Mouse (Mus musculus) intestine, embryonic 16.5 days (tissue): ENCODE measurements around the gene Cldn9. TPM values are rescaled to one million over a fixed set of nuclear protein-coding genes. Genes with fewer than 3 reads are reported as not detected.

Experiments
- ATAC-seq: fragments of 200-750 bp; cut with Nextera tagmentation; 2 replicates; pipeline ENCODE4 v1.8.0; 2017; ENCODE audit warnings: moderate TSS enrichment, moderate library complexity
- H3K27ac ChIP-seq: fragments of 300-500 bp; sonication (generic); 2 replicates; pipeline ENCODE4 v1.5.1; 2014; ENCODE audit warnings: mild to moderate bottlenecking, low read length
- H3K27me3 ChIP-seq: fragments of 300-500 bp; sonication (generic); replicated peaks from 2 replicates; pipeline ENCODE4 v1.6.1; 2014; ENCODE audit warnings: low read length, control low read depth, mixed read lengths; ENCODE audit not compliant: control insufficient read depth, insufficient read depth
- H3K36me3 ChIP-seq: fragments of 300-500 bp; sonication (generic); 2 replicates; pipeline ENCODE4 v1.6.1; 2014; ENCODE audit warnings: low read length, control low read depth; ENCODE audit not compliant: control insufficient read depth, insufficient read depth
- H3K4me1 ChIP-seq: fragments of 300-500 bp; sonication (generic); 2 replicates; pipeline ENCODE4 v1.6.1; 2014; ENCODE audit warnings: low read length, control low read depth, mixed read lengths; ENCODE audit not compliant: control insufficient read depth, insufficient read depth
- H3K4me2 ChIP-seq: fragments of 300-500 bp; sonication (generic); 2 replicates; pipeline ENCODE4 v1.6.1; 2014; ENCODE audit warnings: low read depth, low read length, control low read depth
- H3K4me3 ChIP-seq: fragments of 300-500 bp; sonication (generic); 2 replicates; pipeline ENCODE4 v1.5.1; 2014; ENCODE audit warnings: mild to moderate bottlenecking, low read length
- H3K9ac ChIP-seq: fragments of 300-500 bp; sonication (generic); 2 replicates; pipeline ENCODE4 v1.6.1; 2014; ENCODE audit warnings: low read depth, low read length
- H3K9me3 ChIP-seq: fragments of 300-500 bp; sonication (generic); 2 replicates; pipeline ENCODE4 v1.6.1; 2016; ENCODE audit warnings: low read length, control low read depth; ENCODE audit not compliant: control insufficient read depth
- WGBS: fragments of 180-500 bp; shearing (Covaris S2); extraction: QIAGEN DNeasy Blood & Tissue Kit; methylation state at CpG from one replicate; pipeline ENCODE4 v1.1.7; 2014; 5-methylcytosine and 5-hydroxymethylcytosine counted together
- polyA plus RNA-seq: library from polyadenylated mRNA; unstranded; fragments of >200 nt; fragmentation: Nextera tagmentation; extraction: Ambion mirVana; gene quantifications from 2 replicates; pipeline ENCODE4 v1.2.1, GENCODE M21; 2015

Gene Cldn9
- 1.8 and 1.9 TPM in 2 replicates for polyA plus RNA-seq

DNA sequence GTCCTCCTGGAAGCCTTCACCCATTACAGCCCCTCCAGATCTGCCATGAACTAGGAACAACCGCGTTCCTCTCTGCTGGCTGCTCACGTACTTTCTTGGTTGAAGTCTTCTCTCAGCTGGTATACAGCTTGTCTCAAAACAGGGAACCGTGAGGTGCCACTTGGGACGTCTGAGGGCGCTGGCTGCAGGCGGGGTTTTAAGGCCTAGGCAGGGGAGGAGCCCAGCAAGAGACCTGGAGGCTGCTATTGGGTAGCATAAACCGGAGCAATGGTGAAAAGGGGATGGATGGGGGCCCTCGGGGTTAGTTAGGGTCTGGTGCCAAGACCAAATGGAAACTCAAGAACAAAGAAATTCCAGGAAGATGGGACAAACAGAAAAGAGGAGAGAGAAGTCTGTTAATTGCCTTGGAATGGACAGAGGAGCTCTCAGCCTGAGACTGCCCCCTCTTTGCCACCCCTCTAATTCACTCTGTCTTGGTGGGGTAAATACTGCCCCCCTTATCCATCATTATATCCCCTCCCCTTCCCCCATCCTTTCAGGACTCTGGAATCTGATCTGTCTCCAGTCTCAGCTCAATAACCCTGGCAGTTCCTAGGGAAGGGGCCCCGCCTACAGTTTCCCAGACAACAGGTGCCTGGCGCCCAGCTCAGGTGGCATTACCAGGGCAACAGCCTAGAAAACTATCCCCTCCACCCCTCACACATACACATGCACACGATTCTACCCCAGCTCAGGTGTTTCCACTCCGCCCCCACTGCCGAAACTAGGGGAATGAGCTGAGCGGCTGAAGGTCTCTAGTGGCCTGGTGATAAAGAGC, at the start of gene Cldn9:
Cldn9 (minus strand) TSS at position 171 of the 817 bp plus-strand sequence.
- ATAC-seq: peak; percentile 11; the same call in 1 of the 2 replicates
- H3K4me3 ChIP-seq: no peak within 1 kb of the TSS
- H3K9me3 ChIP-seq: no peaks in the 10 kb centered on the region
- peaks cover 24% of the 10 kb centered on the region for H3K4me1 ChIP-seq
- no peak within 1 kb of the TSS for H3K9ac ChIP-seq
- WGBS: 22% methylated on average over 15 of the region's 15 CpGs
- H3K4me2 ChIP-seq: no peak within 1 kb of the TSS
- H3K27ac ChIP-seq: no peak within 1 kb of the TSS
- H3K27me3 ChIP-seq: peaks cover 25% of the 10 kb centered on the region; the same call in 1 of the 2 replicates
- H3K36me3 ChIP-seq: no peaks in the 10 kb centered on the region

GRCm38 (mm10) chr17:23730441-23730840, 46.6 kb upstream of the Cldn9 start:
- no peak for ATAC-seq
- Histone ChIP-seq H3K4me1 (peaks cover 8% of the 10 kb centered on the region), H3K4me2 (no peak overlapping the region), H3K27ac (no peak overlapping the region), H3K27me3 (no peaks in the 10 kb centered on the region), H3K36me3 (no peaks in the 10 kb centered on the region), H3K9me3 (no peaks in the 10 kb centered on the region), H3K4me3 (no peak overlapping the region), H3K9ac (no peak overlapping the region)
- WGBS: 73% methylated on average over 1 of the region's 1 CpGs

DNA sequence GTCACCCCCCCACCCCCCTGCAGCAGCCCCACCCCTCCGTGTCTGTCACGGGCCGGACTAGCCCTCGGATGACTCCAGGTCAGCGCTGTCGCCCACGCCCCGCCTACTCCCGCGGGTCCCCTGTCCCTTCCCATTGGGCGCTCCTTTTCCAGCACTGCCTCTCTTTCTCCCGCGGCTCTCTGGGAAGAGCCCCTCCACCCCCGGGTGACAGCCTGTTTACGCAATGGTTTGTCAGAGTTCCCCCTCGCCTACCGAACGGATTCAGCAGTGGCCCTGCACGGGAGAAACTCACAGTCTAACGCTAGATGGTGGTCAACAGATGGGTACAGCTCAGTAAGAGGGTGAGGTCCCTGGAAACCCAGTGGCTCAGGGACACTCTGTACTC, 42.9 kb upstream of the Cldn9 start:
- Histone ChIP-seq H3K27me3 (no peaks in the 10 kb centered on the region), H3K9ac (peak overlapping the region; percentile 83), H3K4me1 (peaks cover 10% of the 10 kb centered on the region), H3K9me3 (no peaks in the 10 kb centered on the region), H3K27ac (peak overlapping the region; percentile 88), H3K4me3 (peak overlapping the region; percentile 83), H3K4me2 (peak overlapping the region; percentile 70), H3K36me3 (no peaks in the 10 kb centered on the region)
- peak; percentile 90 for ATAC-seq
- WGBS: 1% methylated on average over 18 of the region's 20 CpGs

DNA sequence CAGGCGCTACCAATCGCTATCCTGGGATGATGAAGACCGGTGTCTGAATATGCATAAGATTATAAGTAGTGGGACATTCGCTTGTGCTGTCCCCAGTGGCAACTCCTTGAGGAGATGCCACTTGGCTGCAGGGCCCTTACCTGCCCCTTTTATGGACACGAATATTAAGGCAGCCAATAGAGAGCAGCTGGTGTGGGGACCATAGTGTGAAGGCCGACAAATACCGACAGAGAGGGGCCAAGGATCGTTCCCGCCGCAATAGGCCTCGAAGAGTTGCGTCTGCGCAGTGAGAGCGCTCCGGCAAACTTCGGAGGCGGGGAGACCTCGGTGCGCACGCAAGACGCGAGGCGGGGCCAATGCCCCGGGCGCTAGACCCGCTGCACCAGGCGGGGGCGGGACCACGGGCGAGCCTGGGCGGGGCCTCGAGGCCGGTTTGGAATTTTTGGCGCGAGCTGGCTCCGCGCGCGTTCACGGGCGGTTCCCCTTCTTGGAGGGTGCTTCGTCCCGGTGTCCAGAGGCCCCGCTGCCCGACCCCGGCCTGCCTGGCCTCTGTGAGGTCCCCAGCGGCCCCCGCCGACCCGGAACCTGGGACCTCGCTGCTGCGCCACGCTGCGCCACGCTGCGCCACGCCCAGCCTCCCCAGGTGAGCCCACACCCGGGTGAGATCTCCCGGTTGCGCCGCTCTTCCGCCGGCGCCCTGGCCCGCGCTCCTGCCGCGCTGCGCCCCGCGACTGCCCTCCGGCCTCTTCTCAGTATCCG, 42.4 kb upstream of the Cldn9 start, which contains the start of gene Pkmyt1:
Pkmyt1 (plus strand) TSS at position 338 of the 759 bp plus-strand sequence.
- peak within 1 kb of the TSS; percentile 88 for H3K27ac ChIP-seq
- 1% methylated on average over 73 of the region's 73 CpGs for WGBS

DNA sequence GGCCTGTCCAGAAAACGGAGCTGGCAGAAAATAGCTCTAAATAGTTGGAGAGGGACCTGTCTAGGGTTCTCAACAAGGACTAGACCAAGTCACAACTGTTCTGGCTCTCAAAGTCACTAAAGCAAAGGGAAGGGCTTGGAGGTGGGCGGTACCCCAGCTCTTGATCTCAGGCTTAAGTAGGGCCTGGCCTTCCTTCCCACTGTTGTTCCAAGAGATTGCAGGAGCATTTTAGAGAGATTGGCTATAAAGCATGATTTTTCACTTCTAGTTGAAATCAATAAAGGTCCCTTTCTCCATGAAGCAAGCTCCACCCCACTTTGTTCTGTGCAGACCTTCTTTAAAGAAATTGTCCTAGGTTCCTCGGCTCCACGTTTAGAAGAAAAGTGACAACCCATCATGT, 41.7 kb upstream of the Cldn9 start:
- 55% methylated on average over 4 of the region's 4 CpGs for WGBS
- peak overlapping the region; percentile 83 for H3K4me3 ChIP-seq
- no peak for ATAC-seq
- H3K27me3 ChIP-seq: no peaks in the 10 kb centered on the region
- H3K4me2 ChIP-seq: peak overlapping the region; percentile 70
- H3K9me3 ChIP-seq: no peaks in the 10 kb centered on the region
- H3K4me1 ChIP-seq: peaks cover 17% of the 10 kb centered on the region
- H3K9ac ChIP-seq: peak overlapping the region; percentile 69
- H3K36me3 ChIP-seq: no peaks in the 10 kb centered on the region
- peak overlapping the region; percentile 69 for H3K27ac ChIP-seq

More for the DNA sequence above, 42.4 kb upstream of the Cldn9 start, which contains the start of gene Pkmyt1:
- Histone ChIP-seq H3K4me3 (peak within 1 kb of the TSS; percentile 83), H3K36me3 (no peaks in the 10 kb centered on the region), H3K27me3 (no peaks in the 10 kb centered on the region), H3K4me2 (peak within 1 kb of the TSS; percentile 70), H3K4me1 (peaks cover 16% of the 10 kb centered on the region), H3K9me3 (no peaks in the 10 kb centered on the region), H3K9ac (peak within 1 kb of the TSS; percentile 83)
- ATAC-seq: peak; percentile 94

DNA sequence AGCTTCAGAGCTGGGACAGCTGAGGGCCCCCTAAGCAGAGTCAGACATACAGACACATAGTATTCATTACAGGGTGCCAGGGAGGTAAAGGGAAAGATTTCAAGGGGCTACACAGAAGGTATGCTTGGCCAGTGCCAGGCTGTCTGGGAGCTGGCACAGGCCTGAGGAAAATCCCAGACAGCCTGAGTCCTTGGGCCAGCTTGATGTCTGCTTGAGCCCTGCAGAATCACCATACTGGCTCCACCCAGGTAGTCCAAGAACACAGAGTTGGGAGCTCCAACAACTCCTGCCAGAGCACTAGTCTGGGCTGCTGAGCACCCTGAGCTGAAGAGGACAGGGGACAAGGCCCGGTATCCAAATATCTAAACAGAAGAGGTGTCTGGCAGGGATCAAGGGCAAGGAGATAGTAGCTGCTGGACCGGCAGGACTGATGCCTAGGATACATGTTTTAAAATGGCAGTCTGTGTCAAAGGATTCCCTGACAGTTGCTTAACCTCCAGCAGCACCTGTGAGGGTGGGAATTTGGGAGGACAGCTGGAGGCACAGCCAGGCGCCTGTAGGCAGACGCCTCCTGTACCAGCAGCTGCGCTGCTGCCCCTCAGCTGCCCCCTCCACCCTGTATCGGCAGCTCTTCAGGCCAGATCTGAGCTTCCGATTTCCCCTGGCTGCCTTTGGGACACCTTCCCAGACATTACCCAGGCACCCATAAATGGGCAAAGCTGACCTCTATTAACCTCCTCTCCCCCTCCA, 38.7 kb upstream of the Cldn9 start, which contains the start of gene 1520401A03Rik:
1520401A03Rik (minus strand) TSS at position 408 of the 750 bp plus-strand sequence.
- Histone ChIP-seq H3K4me2 (no peak within 1 kb of the TSS), H3K27me3 (no peaks in the 10 kb centered on the region), H3K4me1 (peaks cover 17% of the 10 kb centered on the region), H3K4me3 (no peak within 1 kb of the TSS), H3K9me3 (no peaks in the 10 kb centered on the region), H3K27ac (no peak within 1 kb of the TSS), H3K36me3 (no peaks in the 10 kb centered on the region), H3K9ac (no peak within 1 kb of the TSS)
- WGBS: 62% methylated on average over 7 of the region's 7 CpGs
- no peak for ATAC-seq

DNA sequence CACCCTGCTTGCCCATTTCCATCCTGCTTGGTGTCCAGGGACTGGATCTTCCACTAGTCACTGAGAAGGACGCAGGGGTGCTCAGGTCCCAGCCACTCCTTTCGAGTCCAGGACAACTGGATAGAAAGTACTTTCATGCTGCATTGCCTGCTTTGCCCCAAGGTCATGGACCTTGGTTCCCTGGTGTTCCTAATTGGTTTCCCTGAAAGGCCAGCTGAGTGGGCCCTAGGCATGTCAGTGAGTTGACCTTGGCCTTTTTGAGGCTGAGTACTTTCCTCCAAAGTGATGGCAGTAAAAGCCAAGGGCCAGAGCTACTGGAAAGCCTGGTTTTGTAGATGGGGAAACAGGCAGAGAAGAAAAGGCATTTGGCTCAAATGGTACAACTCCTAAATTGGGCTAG, 38.1 kb upstream of the Cldn9 start:
- WGBS: 74% methylated on average over 2 of the region's 2 CpGs
- no peak for ATAC-seq

DNA sequence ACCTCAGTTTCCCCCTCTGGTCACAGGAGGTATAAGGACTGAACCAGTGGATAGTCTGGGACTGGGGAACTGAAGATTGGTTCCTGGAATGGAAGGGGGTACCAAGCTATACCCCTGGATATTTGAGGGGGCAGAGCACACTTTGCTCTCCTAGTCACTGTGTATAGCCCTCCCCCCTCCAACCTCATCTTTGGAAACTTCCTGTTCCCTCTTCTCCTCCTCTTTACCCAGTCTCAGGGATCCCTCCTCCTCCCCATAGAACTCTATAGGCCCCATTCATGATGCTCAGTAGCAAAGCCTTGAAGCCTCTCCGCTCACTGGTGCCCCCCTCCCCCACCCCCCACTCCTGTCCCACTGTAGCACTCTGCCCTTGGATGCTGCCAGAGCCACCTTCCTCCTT, 35.6 kb upstream of the Cldn9 start:
- no peak for ATAC-seq
- Histone ChIP-seq H3K4me3 (no peak overlapping the region), H3K36me3 (no peaks in the 10 kb centered on the region), H3K4me2 (no peak overlapping the region), H3K9ac (no peak overlapping the region), H3K27ac (no peak overlapping the region), H3K9me3 (no peaks in the 10 kb centered on the region), H3K4me1 (peaks cover 11% of the 10 kb centered on the region), H3K27me3 (no peaks in the 10 kb centered on the region)
- WGBS: 39% methylated on average over 1 of the region's 1 CpGs

More for the DNA sequence above, 38.1 kb upstream of the Cldn9 start:
- H3K9me3 ChIP-seq: no peaks in the 10 kb centered on the region
- H3K9ac ChIP-seq: no peak overlapping the region
- H3K4me1 ChIP-seq: peaks cover 17% of the 10 kb centered on the region
- no peaks in the 10 kb centered on the region for H3K36me3 ChIP-seq
- H3K4me3 ChIP-seq: no peak overlapping the region
- H3K27ac ChIP-seq: no peak overlapping the region
- H3K4me2 ChIP-seq: no peak overlapping the region
- no peaks in the 10 kb centered on the region for H3K27me3 ChIP-seq

DNA sequence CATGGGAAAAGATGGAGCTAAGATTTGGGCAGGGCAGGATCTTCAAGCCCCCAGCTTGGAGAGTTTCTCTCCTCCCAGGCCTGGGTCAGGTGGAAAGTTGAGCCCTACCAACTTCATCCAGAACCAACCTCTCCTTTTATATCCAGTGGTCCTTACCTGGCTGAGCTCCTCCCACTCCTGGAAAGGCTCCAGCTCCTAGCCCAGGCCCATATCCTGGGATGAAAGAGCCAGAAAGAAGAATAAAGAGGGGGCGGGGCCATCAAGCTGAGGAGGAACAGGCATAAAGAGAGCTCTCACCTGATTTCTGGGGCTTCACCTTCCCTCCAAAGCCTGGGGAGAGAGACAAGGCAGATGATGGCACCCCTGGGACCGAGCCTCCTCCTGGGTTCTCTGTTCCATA, 33.2 kb upstream of the Cldn9 start:
- Histone ChIP-seq H3K36me3 (no peaks in the 10 kb centered on the region), H3K9ac (no peak overlapping the region), H3K4me1 (peaks cover 11% of the 10 kb centered on the region), H3K27ac (no peak overlapping the region), H3K4me2 (no peak overlapping the region), H3K9me3 (no peaks in the 10 kb centered on the region), H3K27me3 (no peaks in the 10 kb centered on the region), H3K4me3 (no peak overlapping the region)
- WGBS: 60% methylated on average over 2 of the region's 2 CpGs
- no peak for ATAC-seq
